Mouse (Mus musculus) forebrain, embryonic 16.5 days (tissue): ENCODE data around the gene Clec3b. TPM values are rescaled to one million over a fixed set of nuclear protein-coding genes. Genes with fewer than 3 reads are reported as not detected.

Experiments used
- ATAC-seq: fragments of 200-750 bp; cut with Nextera tagmentation; 2 replicates; pipeline ENCODE4 v1.8.0; 2017; ENCODE audit warnings: mild to moderate bottlenecking, moderate library complexity
- H3K27ac ChIP-seq: fragments of 300-500 bp; sonication (generic); 2 replicates; pipeline ENCODE4 v1.5.1; 2014; ENCODE audit warnings: low read length, control low read depth
- H3K27me3 ChIP-seq: fragments of 300-500 bp; sonication (generic); replicated peaks from 2 replicates; pipeline ENCODE4 v1.6.1; 2014; ENCODE audit warnings: low read length; ENCODE audit not compliant: control insufficient read depth, insufficient read depth
- H3K36me3 ChIP-seq: fragments of 300-500 bp; sonication (generic); 2 replicates; pipeline ENCODE4 v1.6.1; 2014; ENCODE audit not compliant: control insufficient read depth, insufficient read depth
- H3K4me1 ChIP-seq: fragments of 300-500 bp; sonication (generic); replicated peaks from 2 replicates; pipeline ENCODE4 v1.6.1; 2014; ENCODE audit warnings: low read length; ENCODE audit not compliant: control insufficient read depth, insufficient read depth
- H3K4me2 ChIP-seq: fragments of 300-500 bp; sonication (generic); 2 replicates; pipeline ENCODE4 v1.6.1; 2014; ENCODE audit warnings: mild to moderate bottlenecking, low read length, control low read depth
- H3K4me3 ChIP-seq: fragments of 300-500 bp; sonication (generic); replicated peaks from 2 replicates; pipeline ENCODE4 v1.5.1; 2014; ENCODE audit warnings: mild to moderate bottlenecking, low read length, control low read depth
- H3K9ac ChIP-seq: fragments of 300-500 bp; sonication (generic); replicated peaks from 2 replicates; pipeline ENCODE4 v1.6.1; 2014; ENCODE audit warnings: low read depth, low read length, control low read depth
- H3K9me3 ChIP-seq: fragments of 300-500 bp; sonication (generic); 2 replicates; pipeline ENCODE4 v1.6.1; 2016; ENCODE audit warnings: low read length; ENCODE audit not compliant: control insufficient read depth
- WGBS: fragments of 180-500 bp; shearing (Covaris S2); extraction: QIAGEN DNeasy Blood & Tissue Kit; methylation state at CpG from one replicate; pipeline ENCODE4 v1.1.7; 2014; 5-methylcytosine and 5-hydroxymethylcytosine counted together
- polyA plus RNA-seq: library from polyadenylated mRNA; unstranded; fragments of >200 nt; fragmentation: Nextera tagmentation; extraction: Ambion mirVana; gene quantifications from 2 replicates; pipeline ENCODE4 v1.2.1, GENCODE M21; 2015

The Clec3b gene
- polyA plus RNA-seq, 1 experiment from 2014 or later: 0.35 TPM

GRCm38 (mm10) chr9:123151561-123151960, 815 bp downstream of the Clec3b start:
- no peak overlapping the region for H3K4me3 ChIP-seq
- no peak overlapping the region for H3K9ac ChIP-seq
- no peaks in the 10 kb centered on the region for H3K36me3 ChIP-seq
- no peaks in the 10 kb centered on the region for H3K27me3 ChIP-seq
- H3K9me3 ChIP-seq: no peaks in the 10 kb centered on the region
- ATAC-seq: no peak
- no peaks in the 10 kb centered on the region for H3K4me1 ChIP-seq
- 68% methylated on average over 1 of the region's 1 CpGs for WGBS
- H3K27ac ChIP-seq: no peak overlapping the region
- no peak overlapping the region for H3K4me2 ChIP-seq

GRCm38 (mm10) chr9:123152026-123152425, 1.3 kb downstream of the Clec3b start:
- H3K9ac ChIP-seq: no peak overlapping the region
- no peaks in the 10 kb centered on the region for H3K9me3 ChIP-seq
- ATAC-seq: no peak
- H3K4me1 ChIP-seq: no peaks in the 10 kb centered on the region
- no peaks in the 10 kb centered on the region for H3K27me3 ChIP-seq
- 77% methylated on average over 3 of the region's 3 CpGs for WGBS
- H3K4me3 ChIP-seq: no peak overlapping the region
- H3K4me2 ChIP-seq: no peak overlapping the region
- no peaks in the 10 kb centered on the region for H3K36me3 ChIP-seq
- no peak overlapping the region for H3K27ac ChIP-seq

GRCm38 (mm10) chr9:123153121-123153520, 2.4 kb downstream of the Clec3b start:
- Histone ChIP-seq H3K27me3 (no peaks in the 10 kb centered on the region), H3K36me3 (no peaks in the 10 kb centered on the region), H3K9me3 (no peaks in the 10 kb centered on the region), H3K9ac (no peak overlapping the region), H3K4me3 (no peak overlapping the region), H3K4me1 (no peaks in the 10 kb centered on the region), H3K4me2 (no peak overlapping the region), H3K27ac (no peak overlapping the region)
- WGBS: 97% methylated on average over 2 of the region's 2 CpGs
- no peak for ATAC-seq

- Histone ChIP-seq H3K27ac (no peak overlapping the region), H3K4me3 (peak overlapping the region; percentile 9), H3K9me3 (no peaks in the 10 kb centered on the region), H3K4me2 (peak overlapping the region; percentile 30), H3K4me1 (no peaks in the 10 kb centered on the region), H3K27me3 (no peaks in the 10 kb centered on the region), H3K36me3 (no peaks in the 10 kb centered on the region), H3K9ac (no peak overlapping the region)
- peak; percentile 80 for ATAC-seq
- 32% methylated on average over 30 of the region's 30 CpGs for WGBS
Measured at GRCm38 (mm10) chr9:123156910-123157361, 6.2 kb downstream of the Clec3b start.

- Histone ChIP-seq H3K36me3 (no peaks in the 10 kb centered on the region), H3K4me1 (no peaks in the 10 kb centered on the region), H3K4me2 (no peak overlapping the region), H3K27ac (no peak overlapping the region), H3K4me3 (no peak overlapping the region), H3K9ac (no peak overlapping the region), H3K9me3 (no peaks in the 10 kb centered on the region), H3K27me3 (no peaks in the 10 kb centered on the region)
- peak; percentile 24; the same call in 1 of the 2 replicates for ATAC-seq
Measured at GRCm38 (mm10) chr9:123157699-123158098, 7.0 kb downstream of the Clec3b start.

GRCm38 (mm10) chr9:123158125-123158836, 7.5 kb downstream of the Clec3b start:
- Histone ChIP-seq H3K4me1 (no peaks in the 10 kb centered on the region), H3K27me3 (no peaks in the 10 kb centered on the region), H3K27ac (no peak overlapping the region), H3K4me2 (no peak overlapping the region), H3K36me3 (no peaks in the 10 kb centered on the region), H3K4me3 (no peak overlapping the region), H3K9me3 (no peaks in the 10 kb centered on the region), H3K9ac (no peak overlapping the region)
- ATAC-seq: no peak
- WGBS: 66% methylated on average over 8 of the region's 8 CpGs

GRCm38 (mm10) chr9:123159330-123159729, 8.6 kb downstream of the Clec3b start:
- Histone ChIP-seq H3K9me3 (no peaks in the 10 kb centered on the region), H3K36me3 (no peaks in the 10 kb centered on the region), H3K4me1 (no peaks in the 10 kb centered on the region), H3K4me3 (no peak overlapping the region), H3K27me3 (no peaks in the 10 kb centered on the region), H3K27ac (no peak overlapping the region), H3K4me2 (no peak overlapping the region), H3K9ac (no peak overlapping the region)
- no peak; the same call in 1 of the 2 replicates for ATAC-seq
- WGBS: 63% methylated on average over 7 of the region's 7 CpGs

- Histone ChIP-seq H3K27me3 (no peaks in the 10 kb centered on the region), H3K4me3 (no peak overlapping the region), H3K4me1 (no peaks in the 10 kb centered on the region), H3K4me2 (no peak overlapping the region), H3K36me3 (no peaks in the 10 kb centered on the region), H3K27ac (no peak overlapping the region), H3K9ac (no peak overlapping the region), H3K9me3 (no peaks in the 10 kb centered on the region)
- WGBS: 72% methylated on average over 2 of the region's 2 CpGs
- ATAC-seq: no peak
Measured at GRCm38 (mm10) chr9:123161792-123162191, 11.0 kb downstream of the Clec3b start.

- Histone ChIP-seq H3K9me3 (no peaks in the 10 kb centered on the region), H3K9ac (no peak overlapping the region), H3K36me3 (no peaks in the 10 kb centered on the region), H3K4me1 (no peaks in the 10 kb centered on the region), H3K27me3 (no peaks in the 10 kb centered on the region), H3K4me3 (no peak overlapping the region), H3K27ac (no peak overlapping the region), H3K4me2 (no peak overlapping the region)
- no peak for ATAC-seq
- WGBS: 90% methylated on average over 4 of the region's 4 CpGs
Measured at GRCm38 (mm10) chr9:123162985-123163694, 12.4 kb downstream of the Clec3b start.
